Mouse (Mus musculus): ENCODE data around the gene Ndufa10.

GRCm38 (mm10) chr1:92430991-92431390 lies 42.7 kb downstream of the Ndufa10 start:
- TF ChIP-seq POLR2A (IDR thresholded peaks at IDR 0.05; ENCODE audit: insufficient read depth, low read length) (no peak), EP300 (IDR thresholded peaks at IDR 0.05; ENCODE audit: insufficient read depth, low read depth, low read length) (peak; percentile 88), CTCF (IDR thresholded peaks at IDR 0.05; ENCODE audit: low read depth, low read length) (no peak)
